Mouse (Mus musculus) left cerebral cortex, adult 2 months (tissue): ENCODE measurements around the gene Spats2l. TPM values are rescaled to one million over a fixed set of nuclear protein-coding genes. Genes with fewer than 3 reads are reported as not detected.

Experiments used
- DNase-seq, 2 experiments: peaks; one replicate each; pipeline ENCODE4 v3.0.0; 2021 to 2022; ENCODE audit warnings: low spot score in 2 of 2, mixed read lengths in 1 of 2; ENCODE audit errors: extremely low spot score in 1 of 2
- H3K27ac ChIP-seq: fragments of 200-600 bp; 2 replicates; pipeline ENCODE4 v1.8.1; 2022
- H3K4me3 ChIP-seq: fragments of 200-600 bp; 2 replicates; pipeline ENCODE4 v1.8.1; 2022
- CTCF ChIP-seq: fragments of 200-600 bp; IDR thresholded peaks from 2 replicates; pipeline ENCODE4 v1.8.1; 2022; ENCODE audit warnings: antibody characterized with exemption, mild to moderate bottlenecking, moderate library complexity
- intact Hi-C: fragments of 180-260 bp; cut with DNase I; formaldehyde crosslinking; loops from one replicate; pipeline ENCODE4 v1.15.1; 2025
- total RNA-seq, 2 experiments: library from RNA; stranded (reverse); gene quantifications; 2 replicates each; pipeline ENCODE4 v1.2.3; 2021

Spats2l gene
- total RNA-seq, 2 experiments from 2014 or later, result 42.6 to 43.1 TPM

GRCm38 (mm10) chr1:57953586-57954375 lies 179.8 kb downstream of the Spats2l start:
- Histone ChIP-seq H3K4me3 (no peak overlapping the region), H3K27ac (no peak overlapping the region)
- intact Hi-C loops, result no loop called here
- DNase-seq, result no peak
- TF ChIP-seq CTCF, result no peak

GRCm38 (mm10) chr1:57954376-57954765 lies 180.4 kb downstream of the Spats2l start:
- intact Hi-C loops, result no loop called here
- no peak for DNase-seq
- H3K27ac ChIP-seq, result no peak overlapping the region
- no peak overlapping the region for H3K4me3 ChIP-seq
- TF ChIP-seq CTCF, result no peak

- no peak overlapping the region for H3K27ac ChIP-seq
- H3K4me3 ChIP-seq, result no peak overlapping the region
- DNase-seq, result no peak
- intact Hi-C loops, result no loop called here
- TF ChIP-seq CTCF, result no peak
Measured at GRCm38 (mm10) chr1:57955774-57956173, 181.8 kb downstream of the Spats2l start.

GRCm38 (mm10) chr1:57969327-57970271 lies 195.6 kb downstream of the Spats2l start:
- intact Hi-C loops, result loop anchor here (1.0 to 10.0 kb wide), 5 partner anchors 26 to 542 kb away; partner anchors contain the start of genes Aox1 and Sgo2a
- TF ChIP-seq CTCF, result peak; percentile 89
- H3K4me3 ChIP-seq, result peak overlapping the region; percentile 70
- DNase-seq, result peak; percentile 96 to 98
- peak overlapping the region; percentile 85 for H3K27ac ChIP-seq

GRCm38 (mm10) chr1:57971588-57971987 lies 197.6 kb downstream of the Spats2l start:
- no peak for DNase-seq
- intact Hi-C loops, result loop anchor here (5.0 kb wide), 1 partner anchor 56 kb away; the partner anchor contains the start of gene Aox1
- TF ChIP-seq CTCF, result no peak
- Histone ChIP-seq H3K27ac (no peak overlapping the region), H3K4me3 (no peak overlapping the region)

GRCm38 (mm10) chr1:57976860-57977259 lies 202.9 kb downstream of the Spats2l start:
- no peak for TF ChIP-seq CTCF
- Histone ChIP-seq H3K4me3 (no peak overlapping the region), H3K27ac (no peak overlapping the region)
- DNase-seq, result no peak
- intact Hi-C loops, result no loop called here

GRCm38 (mm10) chr1:57989052-57989600 lies 215.2 kb downstream of the Spats2l start:
- intact Hi-C loops, result no loop called here
- TF ChIP-seq CTCF, result no peak
- H3K27ac ChIP-seq, result no peak overlapping the region

GRCm38 (mm10) chr1:57991277-57991676 lies 217.3 kb downstream of the Spats2l start:
- DNase-seq, result no peak
- intact Hi-C loops, result no loop called here
- no peak for TF ChIP-seq CTCF
- Histone ChIP-seq H3K27ac (no peak overlapping the region), H3K4me3 (no peak overlapping the region)

More at GRCm38 (mm10) chr1:57989052-57989600, 215.2 kb downstream of the Spats2l start:
- no peak for DNase-seq
- H3K4me3 ChIP-seq, result no peak overlapping the region

GRCm38 (mm10) chr1:57995432-57996132 lies 221.6 kb downstream of the Spats2l start, which contains the start of gene Sgo2a:
Gene Sgo2a (plus strand): TSS chr1:57995971.
- H3K27ac ChIP-seq, result peak within 1 kb of the TSS; percentile 75
- no peak for TF ChIP-seq CTCF
- intact Hi-C loops, result loop anchor here (1.0 kb wide), 1 partner anchor 25 kb away; no protein-coding TSS in a partner anchor
- H3K4me3 ChIP-seq, result peak within 1 kb of the TSS; percentile 89
- peak; percentile 86 to 88 for DNase-seq

GRCm38 (mm10) chr1:57996133-57996615 lies 222.2 kb downstream of the Spats2l start:
- Histone ChIP-seq H3K27ac (no peak overlapping the region), H3K4me3 (peak overlapping the region; percentile 89)
- intact Hi-C loops, result no loop called here
- TF ChIP-seq CTCF, result no peak
- no peak for DNase-seq

Other genes starting within 250 kb of the Spats2l start
- under 1 TPM; 0.35 to 0.54 TPM for gene Sgo2a, start 221.8 kb downstream of the Spats2l start, total RNA-seq
- 10 to 100 TPM; 16.3 to 17.8 TPM for gene Kctd18, start 244.8 kb downstream of the Spats2l start, total RNA-seq